Mouse (Mus musculus) Muller cell, postnatal 12 days (primary cell): ENCODE measurements around the gene Golim4.
"Not testable (repeated sequence)": the region's sequence is repeated elsewhere in the genome, so short reads cannot be mapped to it uniquely, and the experiment has no call there.

Source experiments
- DNase-seq: peaks from one replicate; pipeline ENCODE4 v3.0.0-alpha.2; 2015; ENCODE audit errors: inconsistent ontology term

Golim4 gene

GRCm38 (mm10) chr3:75956551-75957302, at the start of gene Golim4:
Gene Golim4, minus strand, starts transcription at chr3:75956949.
- peak; percentile 99 for DNase-seq

GRCm38 (mm10) chr3:76005621-76006020, 48.9 kb upstream of the Golim4 start:
- DNase-seq = no peak

GRCm38 (mm10) chr3:76001156-76001555, 44.4 kb upstream of the Golim4 start:
- peak; percentile 57 for DNase-seq

- DNase-seq = no peak
Observed at GRCm38 (mm10) chr3:76000481-76000880, 43.7 kb upstream of the Golim4 start.

GRCm38 (mm10) chr3:75981031-75981750, 24.4 kb upstream of the Golim4 start:
- DNase-seq = not testable (repeated sequence)

GRCm38 (mm10) chr3:75962784-75963772, 6.3 kb upstream of the Golim4 start:
- not testable (repeated sequence) for DNase-seq

- DNase-seq = no peak
Observed at GRCm38 (mm10) chr3:75955661-75956491, 873 bp downstream of the Golim4 start.

GRCm38 (mm10) chr3:75954185-75954584, 2.6 kb downstream of the Golim4 start:
- no peak for DNase-seq

GRCm38 (mm10) chr3:75952328-75953060, 4.3 kb downstream of the Golim4 start:
- DNase-seq = no peak

GRCm38 (mm10) chr3:75950897-75951296, 5.9 kb downstream of the Golim4 start:
- DNase-seq = no peak

GRCm38 (mm10) chr3:75949358-75949757, 7.4 kb downstream of the Golim4 start:
- DNase-seq = no peak

GRCm38 (mm10) chr3:75948541-75949095, 8.1 kb downstream of the Golim4 start:
- no peak for DNase-seq

- DNase-seq = no peak
Observed at GRCm38 (mm10) chr3:75948003-75948402, 8.7 kb downstream of the Golim4 start.

- DNase-seq = peak; percentile 40
Observed at GRCm38 (mm10) chr3:75942303-75943060, 14.3 kb downstream of the Golim4 start.

- DNase-seq = peak; percentile 38
Observed at GRCm38 (mm10) chr3:75941864-75942263, 14.9 kb downstream of the Golim4 start.

- no peak for DNase-seq
Observed at GRCm38 (mm10) chr3:75936152-75936551, 20.6 kb downstream of the Golim4 start.

GRCm38 (mm10) chr3:75930659-75931225, 26.0 kb downstream of the Golim4 start:
- DNase-seq = peak; percentile 85

- DNase-seq = no peak
Observed at GRCm38 (mm10) chr3:75929926-75930548, 26.7 kb downstream of the Golim4 start.
